Mouse (Mus musculus): Measurements from ENCODE around the gene Tex48. TPM values are rescaled to one million over a fixed set of nuclear protein-coding genes. Genes with fewer than 3 reads are reported as not detected.

Tex48 gene
- polyA plus RNA-seq, 1 experiment from 2014 or later: not detected

- WGBS: 91% methylated on average over 1 of the region's 1 CpGs
- Histone ChIP-seq H3K9ac (ENCODE audit: low read length) (no peak overlapping the region), H3K36me3 (ENCODE audit: control insufficient read depth, insufficient read depth, low read length) (no peaks in the 10 kb centered on the region), H3K4me1 (replicated peaks; ENCODE audit: control insufficient read depth, insufficient read depth) (no peaks in the 10 kb centered on the region), H3K4me3 (ENCODE audit: low read depth, low read length) (no peak overlapping the region), H3K27me3 (ENCODE audit: control insufficient read depth, insufficient read depth, low read length) (no peaks in the 10 kb centered on the region), H3K4me2 (replicated peaks; ENCODE audit: low read depth) (no peak overlapping the region), H3K27ac (replicated peaks) (no peak overlapping the region), H3K9me3 (ENCODE audit: control insufficient read depth, low read length) (no peaks in the 10 kb centered on the region)
- no peak for DNase-seq (ENCODE audit: low spot score)
- no peak for ATAC-seq (ENCODE audit: low FRiP score, low TSS enrichment)
- TF ChIP-seq EP300 (optimal IDR thresholded peaks at IDR 0.05) (no peak), CTCF (IDR thresholded peaks at IDR 0.05; ENCODE audit: low read depth) (no peak)
These were observed 37.5 kb upstream of the Tex48 start for GRCm38 (mm10) chr4:63659775-63660174.

GRCm38 (mm10) chr4:63659086-63659485 is 36.9 kb upstream of the Tex48 start:
- Histone ChIP-seq H3K36me3 (ENCODE audit: control insufficient read depth, insufficient read depth, low read length) (no peaks in the 10 kb centered on the region), H3K9ac (ENCODE audit: low read length) (no peak overlapping the region), H3K4me2 (replicated peaks; ENCODE audit: low read depth) (no peak overlapping the region), H3K4me1 (replicated peaks; ENCODE audit: control insufficient read depth, insufficient read depth) (no peaks in the 10 kb centered on the region), H3K4me3 (ENCODE audit: low read depth, low read length) (no peak overlapping the region), H3K27me3 (ENCODE audit: control insufficient read depth, insufficient read depth, low read length) (no peaks in the 10 kb centered on the region), H3K27ac (replicated peaks) (no peak overlapping the region), H3K9me3 (ENCODE audit: control insufficient read depth, low read length) (no peaks in the 10 kb centered on the region)
- no peak for ATAC-seq (ENCODE audit: low FRiP score, low TSS enrichment)
- TF ChIP-seq CTCF (IDR thresholded peaks at IDR 0.05; ENCODE audit: low read depth) (no peak), EP300 (optimal IDR thresholded peaks at IDR 0.05) (no peak)
- no peak for DNase-seq (ENCODE audit: low spot score)
- 27% methylated on average over 4 of the region's 4 CpGs for WGBS

- no peak overlapping the region for H3K4me3 ChIP-seq (ENCODE audit: low read depth, low read length)
- peak; percentile 16 for DNase-seq (ENCODE audit: low spot score)
- H3K4me2 ChIP-seq (replicated peaks; ENCODE audit: low read depth): no peak overlapping the region
- no peak overlapping the region for H3K9ac ChIP-seq (ENCODE audit: low read length)
- H3K27ac ChIP-seq (replicated peaks): no peak overlapping the region
- H3K27me3 ChIP-seq (ENCODE audit: control insufficient read depth, insufficient read depth, low read length): no peaks in the 10 kb centered on the region
- H3K4me1 ChIP-seq (replicated peaks; ENCODE audit: control insufficient read depth, insufficient read depth): no peaks in the 10 kb centered on the region
- H3K36me3 ChIP-seq (ENCODE audit: control insufficient read depth, insufficient read depth, low read length): no peaks in the 10 kb centered on the region
- TF ChIP-seq EP300 (optimal IDR thresholded peaks at IDR 0.05) (no peak), CTCF (IDR thresholded peaks at IDR 0.05; ENCODE audit: low read depth) (peak; percentile 62)
- H3K9me3 ChIP-seq (ENCODE audit: control insufficient read depth, low read length): no peaks in the 10 kb centered on the region
- ATAC-seq (ENCODE audit: low FRiP score, low TSS enrichment): no peak
- WGBS: 77% methylated on average over 1 of the region's 1 CpGs
These were observed 32.2 kb upstream of the Tex48 start for GRCm38 (mm10) chr4:63654381-63654780.

GRCm38 (mm10) chr4:63643956-63644726 is 21.9 kb upstream of the Tex48 start:
- H3K4me3 ChIP-seq (ENCODE audit: low read depth, low read length): no peak overlapping the region
- H3K9me3 ChIP-seq (ENCODE audit: control insufficient read depth, low read length): no peaks in the 10 kb centered on the region
- H3K27me3 ChIP-seq (ENCODE audit: control insufficient read depth, insufficient read depth, low read length): no peaks in the 10 kb centered on the region
- no peak overlapping the region for H3K27ac ChIP-seq (replicated peaks)
- H3K4me1 ChIP-seq (replicated peaks; ENCODE audit: control insufficient read depth, insufficient read depth): no peaks in the 10 kb centered on the region
- TF ChIP-seq CTCF (IDR thresholded peaks at IDR 0.05; ENCODE audit: low read depth) (no peak), EP300 (optimal IDR thresholded peaks at IDR 0.05) (no peak)
- no peak for DNase-seq (ENCODE audit: low spot score)
- ATAC-seq (ENCODE audit: low FRiP score, low TSS enrichment): no peak
- H3K36me3 ChIP-seq (ENCODE audit: control insufficient read depth, insufficient read depth, low read length): no peaks in the 10 kb centered on the region
- no peak overlapping the region for H3K9ac ChIP-seq (ENCODE audit: low read length)
- no peak overlapping the region for H3K4me2 ChIP-seq (replicated peaks; ENCODE audit: low read depth)

- Histone ChIP-seq H3K9me3 (ENCODE audit: control insufficient read depth, low read length) (no peaks in the 10 kb centered on the region), H3K27me3 (ENCODE audit: control insufficient read depth, insufficient read depth, low read length) (no peaks in the 10 kb centered on the region), H3K9ac (ENCODE audit: low read length) (no peak overlapping the region), H3K4me1 (replicated peaks; ENCODE audit: control insufficient read depth, insufficient read depth) (no peaks in the 10 kb centered on the region), H3K27ac (replicated peaks) (no peak overlapping the region), H3K36me3 (ENCODE audit: control insufficient read depth, insufficient read depth, low read length) (no peaks in the 10 kb centered on the region), H3K4me2 (replicated peaks; ENCODE audit: low read depth) (no peak overlapping the region), H3K4me3 (ENCODE audit: low read depth, low read length) (no peak overlapping the region)
- DNase-seq (ENCODE audit: low spot score) (no peak), ATAC-seq (ENCODE audit: low FRiP score, low TSS enrichment) (0 out of 2 replicates have a peak, but pooled peaks have one; percentile 42)
- WGBS: 60% methylated on average over 2 of the region's 2 CpGs
- TF ChIP-seq EP300 (optimal IDR thresholded peaks at IDR 0.05): peak; percentile 34
- no peak for TF ChIP-seq CTCF (IDR thresholded peaks at IDR 0.05; ENCODE audit: low read depth)
These were observed 17.6 kb upstream of the Tex48 start for GRCm38 (mm10) chr4:63639842-63640241.

- no peak overlapping the region for H3K4me3 ChIP-seq (ENCODE audit: low read depth, low read length)
- DNase-seq (ENCODE audit: low spot score) (no peak), ATAC-seq (ENCODE audit: low FRiP score, low TSS enrichment) (no peak)
- TF ChIP-seq EP300 (optimal IDR thresholded peaks at IDR 0.05): no peak
- no peak for TF ChIP-seq CTCF (IDR thresholded peaks at IDR 0.05; ENCODE audit: low read depth)
- H3K4me2 ChIP-seq (replicated peaks; ENCODE audit: low read depth): no peak overlapping the region
- 47% methylated on average over 1 of the region's 1 CpGs for WGBS
- H3K9ac ChIP-seq (ENCODE audit: low read length): no peak overlapping the region
- H3K4me1 ChIP-seq (replicated peaks; ENCODE audit: control insufficient read depth, insufficient read depth): no peaks in the 10 kb centered on the region
- H3K9me3 ChIP-seq (ENCODE audit: control insufficient read depth, low read length): no peaks in the 10 kb centered on the region
- H3K27ac ChIP-seq (replicated peaks): no peak overlapping the region
- no peaks in the 10 kb centered on the region for H3K27me3 ChIP-seq (ENCODE audit: control insufficient read depth, insufficient read depth, low read length)
- H3K36me3 ChIP-seq (ENCODE audit: control insufficient read depth, insufficient read depth, low read length): no peaks in the 10 kb centered on the region
These were observed 16.4 kb upstream of the Tex48 start for GRCm38 (mm10) chr4:63638603-63639002.
